Mouse (Mus musculus) Patski (cell line): Measurements from ENCODE around the gene Cdc5l. TPM values are rescaled to one million over a fixed set of nuclear protein-coding genes. Genes with fewer than 3 reads are reported as not detected.
A peak's percentile ranks its signal among the peaks of the same experiment; 100 is the strongest.

Source experiments
- ATAC-seq: fragments of 100-300 bp; one replicate; pipeline ENCODE4 v1.8.0; 2021
- CTCF ChIA-PET: fragments of 350-600 bp; sonication (Branson Sonifier 250); formaldehyde crosslinking; loops from one replicate; lab custom pipeline; 2022; ENCODE audit warnings: inconsistent platforms; lab: Charles Lee
- POLR2A ChIA-PET: fragments of 350-600 bp; sonication (Branson Sonifier 250); formaldehyde crosslinking; loops from one replicate; lab custom pipeline; 2022; ENCODE audit warnings: antibody characterized with exemption, inconsistent platforms; lab: Charles Lee
- DNase-seq: peaks from one replicate; pipeline ENCODE4 v3.0.0-alpha.2; 2011; ENCODE audit warnings: low read depth, low spot score
- H3K27me3 ChIP-seq: fragments of 371-371 bp; one replicate; pipeline ENCODE4 v1.5.1; 2021
- CTCF ChIP-seq: fragments of 100-300 bp; IDR thresholded peaks from one replicate; pipeline ENCODE4 v1.5.1; 2021
- in situ Hi-C: fragments of 300-500 bp; cut with MboI; formaldehyde crosslinking; loops from 3 replicates; pipeline ENCODE4 v1.11.1; 2018; ENCODE audit warnings: low pct_unique_long_range_greater_than_20kb, mixed read lengths
- polyA plus RNA-seq: library from polyadenylated mRNA; unstranded; gene quantifications from one replicate; pipeline ENCODE4 v1.2.3, GENCODE M21; 2021

Gene Cdc5l
- polyA plus RNA-seq, 1 experiment from 2014 or later, result 59.8 TPM

DNA sequence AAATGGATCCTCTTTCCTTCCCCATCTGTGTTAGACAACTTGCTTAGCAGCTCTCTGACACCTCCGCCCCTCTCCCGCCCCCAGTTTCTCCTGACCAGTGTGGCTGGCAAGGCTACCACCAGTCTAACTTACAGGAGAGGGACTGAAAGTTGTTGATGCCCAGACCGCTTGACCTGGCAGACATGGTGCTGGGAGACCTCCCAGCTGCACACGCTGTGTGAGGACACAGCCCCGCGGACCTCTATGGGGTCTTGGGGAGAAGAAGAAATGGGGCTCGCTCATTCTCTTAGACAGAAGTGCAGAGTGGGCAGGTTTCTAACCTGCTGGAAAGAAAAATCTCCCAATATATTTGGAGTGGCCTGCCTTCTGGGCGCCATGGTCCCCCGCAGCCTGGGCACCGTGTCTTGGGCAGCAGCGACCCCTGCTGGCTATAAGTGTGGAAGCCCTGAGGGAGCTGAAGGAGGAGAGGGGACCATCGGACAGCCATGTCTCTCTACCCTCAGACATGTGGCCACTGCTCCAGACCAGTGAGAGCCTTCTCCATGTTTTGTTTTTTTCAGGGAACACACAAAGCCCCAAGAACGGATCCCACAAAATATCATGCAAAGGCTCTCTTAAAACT is 59.4 kb downstream of the Cdc5l start:
- ChIA-PET CTCF (interaction anchor here (0.8 to 2.1 kb wide), 5 partner anchors 10 to 918 kb away, joined by 3 to 15 read pairs (median 6); no protein-coding TSS in a partner anchor), POLR2A (no interaction called here)
- no peak for DNase-seq
- in situ Hi-C loops, result loop anchor here (5.0 to 10.0 kb wide), 4 partner anchors 77 to 1112 kb away; no protein-coding TSS in a partner anchor
- ATAC-seq, result no peak
- peak; percentile 98 for TF ChIP-seq CTCF
- no peaks in the 10 kb centered on the region for H3K27me3 ChIP-seq

DNA sequence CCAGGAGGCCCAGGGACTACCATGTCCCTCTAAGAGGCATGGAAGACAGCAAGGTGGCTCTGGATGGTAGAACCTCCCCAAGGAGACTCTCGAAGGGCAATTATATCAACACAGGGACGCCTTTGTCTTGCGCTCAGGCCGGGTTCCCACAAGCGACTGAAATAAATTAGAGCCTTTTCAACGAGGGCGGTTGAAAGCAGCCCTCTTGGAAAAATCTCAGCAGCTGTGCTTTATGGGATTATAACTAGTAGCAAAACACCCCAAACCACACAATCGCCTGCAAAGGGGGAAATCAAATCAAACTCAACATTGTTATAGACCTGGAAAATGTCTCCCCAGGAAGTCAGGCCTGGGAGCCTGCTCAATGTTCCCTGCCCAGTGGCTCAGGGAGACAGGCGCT is 62.5 kb downstream of the Cdc5l start:
- ATAC-seq (no peak), DNase-seq (no peak)
- H3K27me3 ChIP-seq, result no peaks in the 10 kb centered on the region
- POLR2A ChIA-PET, result no interaction called here
- in situ Hi-C loops, result loop anchor here (5.0 to 10.0 kb wide), 4 partner anchors 74 to 1109 kb away; no protein-coding TSS in a partner anchor
- CTCF ChIA-PET, result interaction anchor here (1.9 kb wide), 1 partner anchor 74 kb away, joined by 6 read pairs; no protein-coding TSS in a partner anchor
- no peak for TF ChIP-seq CTCF

DNA sequence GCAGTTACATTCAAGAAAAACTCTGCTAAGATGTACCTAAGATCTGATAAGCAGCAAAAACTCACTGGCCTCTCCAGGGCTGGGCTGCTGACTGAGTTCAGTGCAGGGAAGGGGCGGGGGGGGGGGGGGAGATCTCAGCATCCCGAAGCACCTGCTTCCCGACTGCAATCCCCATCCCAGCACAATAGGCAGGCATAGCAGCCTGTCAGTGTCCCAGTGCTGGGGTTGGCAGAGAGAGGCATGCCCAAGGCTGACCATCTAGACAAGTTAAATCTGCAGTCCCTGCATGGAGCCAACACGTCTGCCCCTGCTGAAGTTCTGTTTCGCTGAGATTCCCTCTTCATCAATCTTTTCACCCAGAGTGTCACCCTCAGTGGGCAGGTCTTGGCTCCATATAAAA is 63.0 kb downstream of the Cdc5l start:
- ATAC-seq (no peak), DNase-seq (no peak)
- H3K27me3 ChIP-seq, result no peaks in the 10 kb centered on the region
- in situ Hi-C loops, result loop anchor here (5.0 to 10.0 kb wide), 4 partner anchors 73 to 1108 kb away; no protein-coding TSS in a partner anchor
- ChIA-PET CTCF (no interaction called here), POLR2A (no interaction called here)
- TF ChIP-seq CTCF, result no peak

DNA sequence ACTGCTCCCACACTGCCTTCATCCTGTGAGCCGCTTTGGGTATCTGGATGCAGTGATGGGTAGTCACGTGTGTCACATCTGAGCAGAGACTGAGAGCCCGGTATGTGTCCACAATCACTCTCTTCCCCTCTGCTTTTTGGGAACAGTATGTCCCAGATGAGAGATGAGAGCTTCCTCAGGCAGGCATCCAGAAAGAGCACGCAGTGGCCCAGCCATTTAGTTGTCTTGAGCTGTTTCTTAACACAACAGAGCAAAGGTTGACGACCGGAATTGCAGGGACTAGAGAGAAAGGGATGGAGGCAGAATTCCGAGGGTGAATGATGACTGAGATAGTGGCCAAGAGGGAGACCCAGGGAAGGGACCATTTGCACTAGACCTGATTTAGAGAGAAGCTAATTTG is 68.7 kb downstream of the Cdc5l start:
- ATAC-seq (no peak), DNase-seq (no peak)
- in situ Hi-C loops, result no loop called here
- H3K27me3 ChIP-seq, result no peaks in the 10 kb centered on the region
- no peak for TF ChIP-seq CTCF
- ChIA-PET CTCF (no interaction called here), POLR2A (no interaction called here)

DNA sequence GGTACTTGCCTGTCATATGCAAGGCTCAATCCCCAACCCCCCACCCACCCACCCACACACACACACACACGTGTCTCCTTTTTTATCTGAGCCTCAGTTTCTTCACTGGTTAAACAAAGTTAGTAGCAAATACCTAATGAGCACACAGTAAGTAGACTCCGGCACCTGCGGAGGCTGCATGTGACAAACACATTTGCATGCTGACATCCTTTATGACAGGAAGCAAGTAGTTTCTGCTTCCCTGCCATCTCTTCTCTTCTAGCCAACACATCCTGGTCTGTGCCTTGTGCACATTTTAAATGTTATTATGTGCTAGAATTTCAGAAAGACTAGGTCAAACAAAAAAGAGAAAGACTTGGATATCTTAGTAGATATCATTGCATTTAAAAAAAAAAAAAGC is 72.6 kb downstream of the Cdc5l start:
- in situ Hi-C loops, result no loop called here
- ChIA-PET POLR2A (no interaction called here), CTCF (interaction anchor here (1.2 kb wide), 1 partner anchor 51 kb away, joined by 3 read pairs; no protein-coding TSS in a partner anchor)
- ATAC-seq (no peak), DNase-seq (no peak)
- no peaks in the 10 kb centered on the region for H3K27me3 ChIP-seq
- TF ChIP-seq CTCF, result no peak

DNA sequence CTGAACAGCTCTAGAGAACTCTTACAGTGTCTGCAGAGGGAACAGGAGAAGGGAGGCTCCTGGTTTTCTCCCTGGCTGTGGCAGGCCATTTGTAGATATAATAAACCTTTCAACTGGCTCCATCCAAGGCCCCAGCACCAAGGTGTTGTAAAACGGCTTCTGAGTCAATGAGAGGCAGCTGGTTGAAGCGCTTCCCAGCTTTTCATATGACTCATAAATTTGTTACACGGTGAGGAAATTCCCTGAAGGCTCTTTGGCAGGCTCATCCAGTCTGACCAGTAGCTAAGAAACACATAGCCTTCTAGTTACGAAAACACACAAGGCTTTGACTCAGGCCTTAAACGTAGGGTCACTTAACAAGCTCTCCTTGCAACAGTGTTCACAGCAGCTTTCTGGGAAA is 74.1 kb downstream of the Cdc5l start:
- peak; percentile 95 for ATAC-seq

DNA sequence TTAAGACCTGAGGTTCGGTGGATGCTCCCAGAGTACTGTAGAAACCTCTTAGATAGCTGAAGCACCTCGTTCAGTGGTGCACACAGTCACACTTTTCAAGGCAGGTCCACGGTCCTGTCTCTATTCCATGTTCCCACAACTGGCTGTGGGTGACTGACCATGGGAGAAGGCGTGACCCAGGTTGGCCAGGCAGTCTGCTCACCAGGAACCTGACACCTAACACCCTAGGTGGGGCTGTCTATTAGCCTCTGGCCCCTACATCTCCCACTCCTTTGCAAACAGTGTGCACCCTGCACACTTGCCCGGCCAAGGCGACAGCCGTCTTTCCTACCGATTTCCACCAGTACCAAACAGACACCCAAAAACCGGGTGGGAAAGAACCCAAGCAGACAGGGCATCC is 77.1 kb downstream of the Cdc5l start:
- no peak for ATAC-seq
- ChIA-PET CTCF (no interaction called here), POLR2A (no interaction called here)
- no peak for DNase-seq
- in situ Hi-C loops, result no loop called here
- TF ChIP-seq CTCF, result no peak
- no peaks in the 10 kb centered on the region for H3K27me3 ChIP-seq

More for the DNA sequence above, 74.1 kb downstream of the Cdc5l start:
- H3K27me3 ChIP-seq, result no peaks in the 10 kb centered on the region
- CTCF ChIA-PET, result interaction anchor here (1.2 kb wide), 1 partner anchor 50 kb away, joined by 3 read pairs; no protein-coding TSS in a partner anchor
- POLR2A ChIA-PET, result interaction anchor here (0.7 kb wide), 1 partner anchor 42 kb away, joined by 4 read pairs; no protein-coding TSS in a partner anchor
- in situ Hi-C loops, result no loop called here
- TF ChIP-seq CTCF, result no peak
- peak; percentile 94 for DNase-seq

DNA sequence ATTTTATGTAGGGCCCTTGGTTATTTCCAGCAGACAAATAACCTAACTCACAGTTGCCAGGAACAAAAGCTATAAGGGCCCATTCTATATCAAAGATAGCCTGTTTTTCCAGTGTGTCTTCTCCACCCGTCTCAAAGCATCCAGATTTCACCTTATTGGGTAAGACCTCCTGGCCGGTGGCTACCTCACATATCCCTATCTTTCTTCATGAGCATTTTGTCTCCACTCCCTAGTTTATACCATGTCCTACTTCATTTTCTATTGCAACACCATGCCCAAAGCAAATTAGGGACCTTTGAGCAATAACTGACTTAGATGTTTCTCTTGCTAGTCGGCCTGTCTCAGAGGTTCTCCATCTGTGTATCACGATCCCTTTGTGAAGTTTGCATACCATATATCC is 85.6 kb downstream of the Cdc5l start:
- no peaks in the 10 kb centered on the region for H3K27me3 ChIP-seq
- ChIA-PET CTCF (no interaction called here), POLR2A (no interaction called here)
- no peak for TF ChIP-seq CTCF
- DNase-seq, result no peak
- in situ Hi-C loops, result no loop called here
- ATAC-seq, result no peak

Other genes with a start within 250 kb of the Cdc5l start
- gene Spats1, start 41.7 kb upstream of the Cdc5l start, polyA plus RNA-seq, result 0.51 TPM
- 17.2 TPM for gene Aars2, start 73.1 kb upstream of the Cdc5l start, polyA plus RNA-seq
- gene Tcte1, start 89.7 kb upstream of the Cdc5l start, polyA plus RNA-seq, result not detected
- 14.5 TPM for gene Tmem151b, start 115.9 kb upstream of the Cdc5l start, polyA plus RNA-seq
- gene Nfkbie, start 122.0 kb upstream of the Cdc5l start, polyA plus RNA-seq, result 9.5 TPM
- 98.0 TPM for gene Slc35b2, start 130.1 kb upstream of the Cdc5l start, polyA plus RNA-seq
- 1,835 TPM for gene Hsp90ab1, start 139.5 kb upstream of the Cdc5l start, polyA plus RNA-seq
- gene Slc29a1, start 165.9 kb upstream of the Cdc5l start, polyA plus RNA-seq, result 39.4 TPM
- not detected for gene Mymx, start 168.4 kb upstream of the Cdc5l start, polyA plus RNA-seq
- not detected for gene Capn11, start 225.6 kb upstream of the Cdc5l start, polyA plus RNA-seq